Mouse (Mus musculus) cortical plate, adult 2 months (tissue): Measurements from ENCODE around the gene Cd28.

Experiments
- CTCF ChIP-seq: fragments of 200-500 bp; IDR thresholded peaks from 2 replicates; pipeline ENCODE4 v1.5.1; 2011; ENCODE audit warnings: mild to moderate bottlenecking, control low read depth, low read length; ENCODE audit not compliant: insufficient read depth; ENCODE audit errors: extremely low read depth
- POLR2A ChIP-seq: fragments of 200-500 bp; IDR thresholded peaks from 2 replicates; pipeline ENCODE4 v1.6.1; 2011; ENCODE audit warnings: mild to moderate bottlenecking, low read length, control low read depth; ENCODE audit not compliant: insufficient read depth; ENCODE audit errors: extremely low read depth

DNA sequence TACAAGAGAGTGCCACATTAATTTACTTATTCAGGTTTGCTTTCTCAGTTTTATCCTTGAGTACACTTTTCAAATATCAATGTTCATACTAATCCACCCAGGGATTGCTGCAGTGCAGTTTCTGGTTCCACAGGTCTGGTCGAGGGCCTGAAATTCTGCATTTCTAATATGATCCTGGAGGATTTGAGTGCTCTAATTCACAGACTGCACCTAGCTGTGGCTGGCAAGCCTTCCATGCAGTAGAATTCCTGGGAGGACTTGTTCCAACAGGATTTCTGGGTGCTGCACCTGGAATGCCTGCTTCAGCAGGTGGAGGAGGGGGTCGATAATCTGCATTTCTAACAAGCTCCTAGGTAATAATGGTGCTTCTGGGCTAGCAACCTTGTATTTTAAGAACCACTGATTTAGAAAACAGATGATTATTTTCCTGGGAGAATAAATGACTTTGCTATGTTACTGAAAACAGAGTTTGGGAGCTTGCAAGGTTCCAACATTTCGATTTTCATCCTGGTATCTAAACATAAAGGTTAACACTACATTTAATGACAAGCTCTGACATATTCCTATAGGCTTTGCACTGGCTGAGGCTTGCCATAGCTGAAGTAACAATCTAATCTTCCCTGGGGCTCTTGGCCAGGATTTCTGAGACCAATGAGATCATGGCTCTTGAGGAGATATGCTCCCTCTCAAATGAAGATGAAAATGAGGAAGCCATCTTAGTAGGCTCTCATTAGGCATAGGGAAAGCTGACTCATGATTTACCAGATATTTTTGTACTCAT is 20.3 kb upstream of the Cd28 start:
- no peak for TF ChIP-seq CTCF
- TF ChIP-seq POLR2A = no peak
